Mouse (Mus musculus): Measurements from ENCODE around the gene Tescl.

GRCm38 (mm10) chr7:24298635-24298972 lies 35.1 kb downstream of the Tescl start:
- TF ChIP-seq CTCF (IDR thresholded peaks at IDR 0.05; ENCODE audit: low read depth, low read length) (no peak), POLR2A (IDR thresholded peaks at IDR 0.05; ENCODE audit: extremely low read depth, insufficient read depth, low read length) (no peak)
